ENCODE assay signal across 10 mouse cellular contexts in the genomic region with DNA sequence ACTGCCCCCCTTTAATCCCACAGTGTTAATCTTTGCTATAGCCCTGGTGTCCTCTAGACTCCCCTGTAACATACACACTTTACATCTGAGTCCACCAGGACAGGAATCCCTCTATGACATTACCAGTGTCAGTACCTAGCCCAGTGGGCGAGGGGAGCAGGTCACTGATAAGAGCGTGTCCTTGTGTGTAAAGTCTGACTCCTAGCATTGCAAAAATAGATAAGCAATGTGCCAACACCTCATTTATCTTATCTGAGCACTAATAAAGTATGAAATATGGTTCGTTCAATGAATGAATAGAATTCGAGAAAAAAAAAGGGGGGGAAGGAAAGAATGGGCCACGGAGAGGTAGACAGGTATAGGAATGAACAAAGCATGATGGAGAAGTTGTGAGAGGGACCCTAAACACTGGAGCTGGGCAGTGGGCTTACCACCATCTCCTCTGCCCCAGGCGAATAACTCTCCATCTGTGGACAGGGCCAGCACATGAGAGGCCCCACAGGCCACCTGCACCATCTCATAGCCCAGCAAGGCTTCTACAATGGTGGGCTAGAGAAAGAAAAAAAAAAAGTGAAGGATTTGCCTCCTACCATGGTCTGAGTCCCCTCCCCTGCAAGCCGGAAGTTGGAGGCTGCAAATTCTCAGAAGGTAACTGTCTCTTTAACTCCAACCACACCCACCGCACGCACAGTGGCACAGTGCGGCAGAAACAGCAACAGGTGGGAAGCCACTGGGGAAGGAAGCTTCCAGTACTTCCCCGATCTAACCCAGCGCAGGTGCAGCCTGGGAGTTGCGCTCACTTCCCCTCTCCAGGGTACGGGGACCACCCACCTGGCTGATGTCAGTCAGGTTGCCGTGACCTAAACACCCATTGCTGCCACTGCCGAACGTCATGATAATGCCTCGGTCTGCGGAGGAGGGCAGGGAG. TPM values are rescaled to one million over a fixed set of nuclear protein-coding genes. Genes with fewer than 3 reads are reported as not detected.
A peak's percentile ranks its signal among the peaks of the same experiment; 100 is the strongest.
DNase-seq lines count a peak whose midpoint lies in the region; TF ChIP-seq lines count a peak whose summit lies in the region.
"Had no signal": no experiment of that assay in that cellular context is flagged by ENCODE, and none has a peak within 500 bp of the region (broad histone marks: within the 10 kb centered on the region; RNA-seq: fewer than 3 reads in every experiment).

No protein-coding gene starts in this region.

- peaks cover 0 to 43% of the 10 kb centered on the region in 2 experiments; a peak in 3 of 4 replicates for H3K4me1 ChIP-seq in ES-E14 (ENCODE audit: control insufficient read depth in 2 of 2, insufficient read depth in 2 of 2, low read length in 2 of 2, poor library complexity in 1 of 2)

- no peaks in the 10 kb centered on the region for H3K36me3 ChIP-seq in ES-E14 (ENCODE audit: control insufficient read depth, insufficient read depth, low read length, poor library complexity, severe bottlenecking)
- H3K36me3 ChIP-seq: neural tube, embryonic 12.5 days had no signal

- H3K9ac ChIP-seq in ES-E14 (ENCODE audit: insufficient read depth, low read depth, low read length, poor library complexity, severe bottlenecking), result 0 out of 2 replicates have a peak overlapping the region, but pooled peaks have one; percentile 3
- H3K9ac ChIP-seq: neural tube, embryonic 12.5 days had no signal

- peak overlapping the region in 1 of 2 experiments; percentile 19; a peak in 2 of 4 replicates for H3K4me3 ChIP-seq in ES-E14 (ENCODE audit: insufficient read depth in 1 of 2, low read depth in 1 of 2, low read length in 2 of 2, poor library complexity in 1 of 2, severe bottlenecking in 1 of 2)
- H3K4me3 ChIP-seq: heart, adult 2 months; neural tube, embryonic 12.5 days had no signal

- peak; percentile 80 for DNase-seq in CD4-positive, CD25-positive, alpha-beta regulatory T cell, adult 2 months (ENCODE audit: low read depth, low spot score)
- DNase-seq in ES-E14 (ENCODE audit: low read depth, low spot score), result no peak
- DNase-seq in kidney, postnatal 10 days, result peak; percentile 37
- DNase-seq in spleen, adult 12 weeks (ENCODE audit: low spot score), result peak; percentile 59
- no peak for DNase-seq in cerebellum, adult 9-10 months
- DNase-seq in urinary bladder, postnatal 10 days (ENCODE audit: low spot score), result no peak
- no peak for DNase-seq in neural tube, embryonic 10.5 days (ENCODE audit: extremely low spot score, low spot score)
- DNase-seq: left cerebral cortex, postnatal 4 days had no signal

- H3K9me3 ChIP-seq in ES-E14 (ENCODE audit: control insufficient read depth, insufficient read depth, low read depth, low read length), result no peaks in the 10 kb centered on the region
- H3K9me3 ChIP-seq: neural tube, embryonic 12.5 days had no signal

- in situ Hi-C loops in ES-E14 (cut with MboI; ENCODE audit: low sequenced_read_pairs in 2 of 2, unreplicated experiment in 2 of 2), result no loop called here

- H3K27ac ChIP-seq in ES-E14 (ENCODE audit: insufficient read depth, low read depth, low read length, poor library complexity, severe bottlenecking), result no peak overlapping the region
- H3K27ac ChIP-seq: heart, adult 2 months; neural tube, embryonic 12.5 days had no signal

TF ChIP-seq in ES-E14, 5 proteins besides CTCF, POLR2A, EP300 and RAD21:
- no peak for TF ChIP-seq ZNF384 (IDR thresholded peaks at IDR 0.05; ENCODE audit: low read depth, low read length)
- no peak for TF ChIP-seq MAFK (IDR thresholded peaks at IDR 0.05; ENCODE audit: insufficient read depth, low read depth, low read length)
- TF ChIP-seq ZC3H11A (IDR thresholded peaks at IDR 0.05; ENCODE audit: borderline replicate concordance, low read depth, low read length), result no peak

RNA-seq across cellular contexts. Expression of a gene that starts 3.4 kb away (rescaled TPM):
- total RNA-seq in ES-E14 (2012; rRNA removed), result 74.4 and 78.2 TPM in 2 replicates

RNA-seq across cellular contexts. Expression of a gene that starts 7.7 kb away (rescaled TPM):
- 15.3 and 25.4 TPM in 2 replicates for total RNA-seq in ES-E14 (2012; rRNA removed)

RNA-seq across cellular contexts. Expression of a gene that starts 7.7 kb away (rescaled TPM):
- 75.6 and 78.6 TPM in 2 replicates for total RNA-seq in ES-E14 (2012; rRNA removed)

RNA-seq across cellular contexts. Expression of a gene that starts 14.6 kb away (rescaled TPM):
- total RNA-seq in ES-E14 (2012; rRNA removed), result 2,611 and 2,664 TPM in 2 replicates

RNA-seq across cellular contexts. Expression of a gene that starts 19.4 kb away (rescaled TPM):
- total RNA-seq in ES-E14 (2012; rRNA removed), result 33.8 and 36.1 TPM in 2 replicates

Comparison
In these comparisons a context has a peak if more than half of its experiments do, and no peak if none do; other contexts are left out.
1. DNase-seq: peak in CD4-positive, CD25-positive, alpha-beta regulatory T cell, adult 2 months (single experiment), kidney, postnatal 10 days (single experiment) and spleen, adult 12 weeks (single experiment); none in ES-E14 (single experiment), cerebellum, adult 9-10 months (single experiment), urinary bladder, postnatal 10 days (single experiment) and neural tube, embryonic 10.5 days (single experiment).